Mouse (Mus musculus): ENCODE results near the gene Entpd4b. TPM values are rescaled to one million over a fixed set of nuclear protein-coding genes. Genes with fewer than 3 reads are reported as not detected.
"Not testable (repeated sequence)": the region's sequence is repeated elsewhere in the genome, so short reads cannot be mapped to it uniquely, and the experiment has no call there.

Entpd4b gene
- 17.4 and 17.7 TPM in 2 replicates for polyA plus RNA-seq (2015; fragmentation: Nextera tagmentation; extraction: Ambion mirVana)

DNA sequence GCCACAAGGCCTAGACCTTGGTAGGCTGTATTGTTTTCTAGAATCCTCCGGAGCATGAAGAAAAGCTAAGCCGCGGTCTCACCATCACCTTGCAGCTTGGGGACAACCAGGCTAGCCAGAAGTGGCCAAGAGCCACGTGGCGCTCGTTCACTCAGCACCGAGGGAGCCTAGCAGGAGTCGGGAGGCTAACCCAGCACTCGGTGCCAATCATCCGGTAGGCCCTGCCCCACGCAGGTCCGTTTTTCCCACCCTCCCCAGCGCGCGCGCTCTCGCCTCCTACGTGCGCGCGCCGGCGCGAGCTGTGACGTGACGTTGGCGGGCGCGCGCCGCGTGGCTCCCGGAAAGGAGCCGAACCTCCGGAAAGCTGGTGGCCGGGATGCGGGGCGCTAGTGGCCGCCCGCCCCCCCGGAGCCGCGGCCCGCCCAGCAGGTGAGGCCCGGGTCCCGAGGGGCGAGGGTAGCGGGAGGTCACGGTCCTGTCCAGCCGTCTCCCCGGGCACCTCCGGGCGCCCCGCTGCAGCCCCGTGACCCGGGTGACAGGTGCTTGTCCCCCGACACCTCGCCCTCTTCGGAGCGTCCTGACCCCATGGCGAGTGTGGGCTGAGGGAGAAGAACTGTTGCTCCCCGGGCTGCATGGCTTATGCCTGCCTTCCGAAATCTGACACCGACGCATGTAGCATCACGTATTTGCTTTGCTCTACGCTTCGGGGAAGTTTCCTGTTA, at the start of gene Entpd4b:
Entpd4b (plus strand) TSS at position 315 of the 722 bp plus-strand sequence.
- not testable (repeated sequence) for H3K4me2 ChIP-seq, H3K27ac ChIP-seq, H3K27me3 ChIP-seq, H3K9ac ChIP-seq, H3K4me1 ChIP-seq, H3K4me3 ChIP-seq, H3K9me3 ChIP-seq, H3K36me3 ChIP-seq
- no CpG with 5 or more reads among the region's 68 CpGs for WGBS
- 0 out of 2 replicates have a peak, but pooled peaks have one; percentile 67 for ATAC-seq (ENCODE audit: insufficient number of reproducible peaks, low FRiP score, low TSS enrichment, low read depth)

- not testable (repeated sequence) for H3K4me1 ChIP-seq; H3K9ac ChIP-seq; H3K4me2 ChIP-seq; H3K9me3 ChIP-seq; H3K4me3 ChIP-seq; ATAC-seq (ENCODE audit: insufficient number of reproducible peaks, low FRiP score, low TSS enrichment, low read depth); H3K27ac ChIP-seq; H3K36me3 ChIP-seq; H3K27me3 ChIP-seq
- WGBS, result no CpG with 5 or more reads among the region's 1 CpGs
Measured at GRCm38 (mm10) chr14:69507000-69507399, 48.2 kb upstream of the Entpd4b start.

- H3K9me3 ChIP-seq; H3K4me1 ChIP-seq; H3K4me3 ChIP-seq; H3K4me2 ChIP-seq; H3K27me3 ChIP-seq; ATAC-seq (ENCODE audit: insufficient number of reproducible peaks, low FRiP score, low TSS enrichment, low read depth); H3K36me3 ChIP-seq; H3K9ac ChIP-seq; H3K27ac ChIP-seq: not testable (repeated sequence)
- no CpG with 5 or more reads among the region's 2 CpGs for WGBS
Measured at GRCm38 (mm10) chr14:69512449-69512848, 42.8 kb upstream of the Entpd4b start, which contains the start of gene Gm27179. TSS of gene Gm27179 (minus strand) at chr14:69512549.

DNA sequence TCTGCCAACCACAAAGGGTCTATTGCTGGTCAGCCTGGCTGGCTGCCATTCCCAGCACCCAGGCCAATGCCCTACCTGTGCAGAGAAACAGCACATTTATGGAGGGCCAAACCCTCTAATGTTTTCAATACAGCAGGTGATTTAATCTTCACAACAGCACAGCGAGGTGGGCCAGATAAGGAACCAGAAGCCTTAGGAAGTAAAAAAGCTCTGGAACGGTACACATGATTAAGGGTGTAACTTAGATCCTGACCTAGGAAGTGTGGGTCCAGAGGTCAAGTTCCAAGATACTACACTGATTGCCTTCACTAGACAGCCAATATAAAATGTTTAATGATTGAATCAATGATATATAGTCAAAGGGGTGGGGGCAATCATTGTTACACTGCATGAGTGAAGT, 34.4 kb upstream of the Entpd4b start:
- H3K9ac ChIP-seq; H3K9me3 ChIP-seq; H3K4me1 ChIP-seq; H3K4me3 ChIP-seq; H3K27ac ChIP-seq; H3K4me2 ChIP-seq; H3K27me3 ChIP-seq; ATAC-seq (ENCODE audit: insufficient number of reproducible peaks, low FRiP score, low TSS enrichment, low read depth); H3K36me3 ChIP-seq: not testable (repeated sequence)
- no CpG with 5 or more reads among the region's 2 CpGs for WGBS

- not testable (repeated sequence) for H3K9ac ChIP-seq; H3K4me3 ChIP-seq; H3K4me2 ChIP-seq; H3K27me3 ChIP-seq; H3K9me3 ChIP-seq; ATAC-seq (ENCODE audit: insufficient number of reproducible peaks, low FRiP score, low TSS enrichment, low read depth); H3K4me1 ChIP-seq; H3K27ac ChIP-seq; H3K36me3 ChIP-seq
- WGBS, result no CpG with 5 or more reads among the region's 1 CpGs
Measured at GRCm38 (mm10) chr14:69523001-69523400, 32.2 kb upstream of the Entpd4b start.

GRCm38 (mm10) chr14:69526202-69526601, 29.0 kb upstream of the Entpd4b start:
- H3K4me2 ChIP-seq; H3K27me3 ChIP-seq; H3K9me3 ChIP-seq; H3K27ac ChIP-seq; H3K4me3 ChIP-seq; H3K36me3 ChIP-seq; ATAC-seq (ENCODE audit: insufficient number of reproducible peaks, low FRiP score, low TSS enrichment, low read depth); H3K9ac ChIP-seq; H3K4me1 ChIP-seq: not testable (repeated sequence)
- WGBS, result no CpG with 5 or more reads among the region's 1 CpGs

DNA sequence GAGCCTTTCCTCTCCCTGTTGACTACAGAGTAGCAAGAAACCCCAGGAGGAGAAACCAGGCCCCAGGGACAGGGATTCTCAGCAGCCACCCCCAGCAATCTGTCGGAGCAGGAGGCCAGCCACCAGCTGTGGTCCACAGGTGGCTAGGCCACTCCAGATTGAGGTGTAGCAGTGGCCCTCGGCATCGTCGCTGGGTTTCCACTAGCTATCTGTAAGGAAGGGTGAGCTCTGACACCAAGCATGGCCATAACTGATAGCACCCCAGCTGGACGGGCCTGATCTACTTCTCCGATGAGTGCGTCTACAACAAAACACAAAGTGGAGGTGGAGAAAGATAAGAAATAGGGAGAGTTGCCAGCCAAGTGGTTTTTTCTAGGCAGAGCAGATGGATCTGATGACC, 18.7 kb upstream of the Entpd4b start:
- H3K27ac ChIP-seq; H3K9ac ChIP-seq; H3K9me3 ChIP-seq; H3K36me3 ChIP-seq; H3K4me1 ChIP-seq; H3K27me3 ChIP-seq; ATAC-seq (ENCODE audit: insufficient number of reproducible peaks, low FRiP score, low TSS enrichment, low read depth); H3K4me2 ChIP-seq; H3K4me3 ChIP-seq: not testable (repeated sequence)
- no CpG with 5 or more reads among the region's 7 CpGs for WGBS

GRCm38 (mm10) chr14:69540113-69540512, 15.1 kb upstream of the Entpd4b start:
- not testable (repeated sequence) for H3K27ac ChIP-seq; H3K9ac ChIP-seq; ATAC-seq (ENCODE audit: insufficient number of reproducible peaks, low FRiP score, low TSS enrichment, low read depth); H3K4me2 ChIP-seq; H3K4me1 ChIP-seq; H3K36me3 ChIP-seq; H3K4me3 ChIP-seq; H3K27me3 ChIP-seq; H3K9me3 ChIP-seq
- no CpG with 5 or more reads among the region's 5 CpGs for WGBS

DNA sequence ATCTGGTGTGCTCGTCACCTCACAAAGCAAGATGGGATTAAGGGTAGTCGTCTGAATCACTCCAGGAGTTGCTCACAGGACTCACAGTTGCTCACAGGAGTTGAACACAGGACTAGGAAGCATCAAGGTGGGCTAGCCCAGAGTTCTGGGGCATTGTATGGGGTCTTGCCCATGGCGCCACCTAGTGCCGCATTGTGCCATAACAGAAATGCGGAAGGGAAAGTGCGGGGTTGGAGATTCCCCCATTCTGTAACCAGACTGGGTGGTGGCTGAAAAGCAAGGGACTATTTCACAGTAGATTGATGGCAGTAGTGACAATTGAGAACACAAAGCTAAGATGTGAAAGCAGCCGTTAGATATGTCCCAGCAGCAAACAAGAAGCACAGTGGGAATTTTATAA, 12.5 kb upstream of the Entpd4b start:
- H3K27me3 ChIP-seq; H3K4me3 ChIP-seq; H3K36me3 ChIP-seq; H3K4me1 ChIP-seq; H3K9ac ChIP-seq; H3K27ac ChIP-seq; H3K9me3 ChIP-seq; ATAC-seq (ENCODE audit: insufficient number of reproducible peaks, low FRiP score, low TSS enrichment, low read depth); H3K4me2 ChIP-seq: not testable (repeated sequence)
- no CpG with 5 or more reads among the region's 7 CpGs for whole genome bisulfite sequencing

GRCm38 (mm10) chr14:69544033-69544432, 11.2 kb upstream of the Entpd4b start:
- WGBS, result no CpG with 5 or more reads among the region's 7 CpGs
- not testable (repeated sequence) for H3K27ac ChIP-seq; H3K9ac ChIP-seq; ATAC-seq (ENCODE audit: insufficient number of reproducible peaks, low FRiP score, low TSS enrichment, low read depth); H3K27me3 ChIP-seq; H3K4me1 ChIP-seq; H3K9me3 ChIP-seq; H3K36me3 ChIP-seq; H3K4me2 ChIP-seq; H3K4me3 ChIP-seq

GRCm38 (mm10) chr14:69545052-69545451, 10.2 kb upstream of the Entpd4b start:
- ATAC-seq (ENCODE audit: insufficient number of reproducible peaks, low FRiP score, low TSS enrichment, low read depth); H3K4me2 ChIP-seq; H3K4me1 ChIP-seq; H3K27ac ChIP-seq; H3K4me3 ChIP-seq; H3K9me3 ChIP-seq; H3K27me3 ChIP-seq; H3K9ac ChIP-seq; H3K36me3 ChIP-seq: not testable (repeated sequence)
- no CpG with 5 or more reads among the region's 2 CpGs for WGBS

GRCm38 (mm10) chr14:69547310-69547709, 7.9 kb upstream of the Entpd4b start:
- not testable (repeated sequence) for H3K36me3 ChIP-seq; H3K4me1 ChIP-seq; ATAC-seq (ENCODE audit: insufficient number of reproducible peaks, low FRiP score, low TSS enrichment, low read depth); H3K4me2 ChIP-seq; H3K27ac ChIP-seq; H3K9ac ChIP-seq; H3K9me3 ChIP-seq; H3K27me3 ChIP-seq; H3K4me3 ChIP-seq
- WGBS, result no CpG with 5 or more reads among the region's 4 CpGs

GRCm38 (mm10) chr14:69556820-69557219, 1.6 kb downstream of the Entpd4b start:
- no CpG with 5 or more reads among the region's 8 CpGs for WGBS

More at GRCm38 (mm10) chr14:69556820-69557219, 1.6 kb downstream of the Entpd4b start:
- H3K4me1 ChIP-seq; H3K27ac ChIP-seq; H3K9ac ChIP-seq; H3K4me2 ChIP-seq; H3K9me3 ChIP-seq; H3K36me3 ChIP-seq; H3K27me3 ChIP-seq; H3K4me3 ChIP-seq; ATAC-seq (ENCODE audit: insufficient number of reproducible peaks, low FRiP score, low TSS enrichment, low read depth): not testable (repeated sequence)
